Mouse (Mus musculus) megakaryocyte, embryonic 14.5 days (primary cell): ENCODE measurements around the gene Slc2a4.

ENCODE experiments used
- FLI1 ChIP-seq: IDR thresholded peaks from 2 replicates; pipeline ENCODE4 v1.6.1; 2012; ENCODE audit warnings: low read length, inconsistent platforms, mixed read lengths
- GATA1 ChIP-seq: IDR thresholded peaks from 3 replicates; pipeline ENCODE4 v1.6.1; 2012; ENCODE audit warnings: mixed read lengths, low read length, inconsistent platforms, borderline replicate concordance

GRCm38 (mm10) chr11:69945216-69945615, 2.8 kb downstream of the Slc2a4 start:
- no peak for TF ChIP-seq GATA1
- no peak for TF ChIP-seq FLI1
